Mouse (Mus musculus) MEL (cell line): Measurements from ENCODE around the gene Mitf. TPM values are rescaled to one million over a fixed set of nuclear protein-coding genes. Genes with fewer than 3 reads are reported as not detected.

Source experiments
- DNase-seq: peaks from one replicate; pipeline ENCODE4 v3.0.0; 2011; ENCODE audit warnings: low read depth, low spot score
- H3K27ac ChIP-seq: 2 replicates; pipeline ENCODE4 v1.5.1; 2012; ENCODE audit warnings: low read depth, mild to moderate bottlenecking, control low read depth, low read length, moderate library complexity; ENCODE audit not compliant: control insufficient read depth
- H3K27me3 ChIP-seq, 2 experiments: fragments of 150-350 bp in 1 of 2; sonication (generic) in 1 of 2; 2 replicates each; pipeline ENCODE4 v1.6.1; 2012; ENCODE audit warnings: low read length in 2 of 2, mild to moderate bottlenecking in 2 of 2, improper control_type of control experiment in 1 of 2, moderate library complexity in 1 of 2; ENCODE audit not compliant: insufficient read depth in 2 of 2, control insufficient read depth in 1 of 2
- H3K36me3 ChIP-seq, 2 experiments: 2 replicates each; pipeline ENCODE4 v1.6.1; 2012 to 2014; ENCODE audit warnings: low read length in 2 of 2, improper control_type of control experiment in 1 of 2, inconsistent platforms in 1 of 2, mild to moderate bottlenecking in 1 of 2; ENCODE audit not compliant: insufficient read depth in 2 of 2, control insufficient read depth in 1 of 2
- H3K4me1 ChIP-seq, 2 experiments: fragments of 150-350 bp in 1 of 2; sonication (generic) in 1 of 2; 2 replicates each; pipeline ENCODE4 v1.6.1; 2012; ENCODE audit warnings: low read length in 2 of 2, improper control_type of control experiment in 1 of 2, mild to moderate bottlenecking in 1 of 2; ENCODE audit not compliant: insufficient read depth in 2 of 2, control insufficient read depth in 1 of 2
- H3K4me3 ChIP-seq, 2 experiments: fragments of 150-350 bp in 1 of 2; sonication (generic) in 1 of 2; 2 replicates each; pipeline ENCODE4 v1.5.1; 2012; ENCODE audit warnings: low read depth in 2 of 2, low read length in 2 of 2, mild to moderate bottlenecking in 2 of 2, moderate library complexity in 2 of 2, control low read depth in 1 of 2, improper control_type of control experiment in 1 of 2; ENCODE audit not compliant: control insufficient read depth in 1 of 2, insufficient read depth in 1 of 2
- H3K79me2 ChIP-seq: 2 replicates; pipeline ENCODE4 v1.6.1; 2012; ENCODE audit warnings: mild to moderate bottlenecking, low read length, moderate library complexity; ENCODE audit not compliant: control insufficient read depth, poor library complexity, insufficient read depth
- H3K9ac ChIP-seq: 2 replicates; pipeline ENCODE4 v1.6.1; 2012; ENCODE audit warnings: low read depth, mild to moderate bottlenecking, control low read depth, low read length, moderate library complexity; ENCODE audit not compliant: control insufficient read depth, poor library complexity, severe bottlenecking
- H3K9me3 ChIP-seq: fragments of 150-350 bp; sonication (generic); replicated peaks from 2 replicates; pipeline ENCODE4 v1.6.1; 2012; ENCODE audit warnings: mild to moderate bottlenecking, low read length, improper control_type of control experiment, moderate library complexity; ENCODE audit not compliant: insufficient read depth
- E2F4 ChIP-seq: IDR thresholded peaks from 2 replicates; pipeline ENCODE4 v1.6.1; 2011; ENCODE audit warnings: low read depth, low read length, improper control_type of control experiment, borderline replicate concordance
- ELF1 ChIP-seq: IDR thresholded peaks from 2 replicates; pipeline ENCODE4 v1.6.1; 2014; ENCODE audit warnings: low read depth, mild to moderate bottlenecking, inconsistent platforms, low read length, improper control_type of control experiment, moderate library complexity
- EP300 ChIP-seq, 2 experiments: IDR thresholded peaks; 2 replicates each; pipeline ENCODE4 v1.6.1; 2011; ENCODE audit warnings: improper control_type of control experiment in 2 of 2, low read length in 2 of 2, low read depth in 1 of 2, mild to moderate bottlenecking in 1 of 2
- GABPA ChIP-seq: IDR thresholded peaks from 2 replicates; pipeline ENCODE4 v1.6.1; 2012; ENCODE audit warnings: low read depth, mild to moderate bottlenecking, inconsistent platforms, low read length, improper control_type of control experiment, moderate library complexity
- GATA1 ChIP-seq: IDR thresholded peaks from 2 replicates; pipeline ENCODE4 v1.6.1; 2011; ENCODE audit warnings: low read depth, low read length, improper control_type of control experiment
- KAT2A ChIP-seq: conservative IDR thresholded peaks from 2 replicates; pipeline ENCODE4 v1.6.1; 2012; ENCODE audit warnings: low read depth, low read length, improper control_type of control experiment, inconsistent platforms
- MAFK ChIP-seq: IDR thresholded peaks from 2 replicates; pipeline ENCODE4 v1.6.1; 2011; ENCODE audit warnings: low read depth, mild to moderate bottlenecking, low read length, improper control_type of control experiment, borderline replicate concordance
- MEF2A ChIP-seq: IDR thresholded peaks from 2 replicates; pipeline ENCODE4 v1.6.1; 2014; ENCODE audit warnings: low read depth, mild to moderate bottlenecking, inconsistent platforms, low read length, improper control_type of control experiment; ENCODE audit not compliant: poor library complexity, insufficient replicate concordance, severe bottlenecking; ENCODE audit errors: extremely low read depth
- MYC ChIP-seq: IDR thresholded peaks from 2 replicates; pipeline ENCODE4 v1.6.1; 2011; ENCODE audit warnings: low read depth, mild to moderate bottlenecking, low read length, improper control_type of control experiment, moderate library complexity
- POLR2A ChIP-seq, 2 experiments: IDR thresholded peaks; 2 replicates each; pipeline ENCODE4 v1.6.1; 2011 to 2012; ENCODE audit warnings: low read length in 2 of 2, mild to moderate bottlenecking in 2 of 2, control low read depth in 1 of 2, improper control_type of control experiment in 1 of 2, low read depth in 1 of 2, moderate library complexity in 1 of 2; ENCODE audit not compliant: control insufficient read depth in 1 of 2, insufficient read depth in 1 of 2, poor library complexity in 1 of 2
- POLR2AphosphoS2 ChIP-seq: IDR thresholded peaks from 2 replicates; pipeline ENCODE4 v1.6.1; 2011; ENCODE audit warnings: low read length, improper control_type of control experiment
- RAD21 ChIP-seq: IDR thresholded peaks from 2 replicates; pipeline ENCODE4 v1.6.1; 2011; ENCODE audit warnings: mild to moderate bottlenecking, low read depth, low read length, improper control_type of control experiment
- SMC3 ChIP-seq: IDR thresholded peaks from 2 replicates; pipeline ENCODE4 v1.6.1; 2011; ENCODE audit warnings: low read depth, low read length, improper control_type of control experiment
- TAL1 ChIP-seq: IDR thresholded peaks from 2 replicates; pipeline ENCODE4 v1.6.1; 2012; ENCODE audit warnings: mild to moderate bottlenecking, inconsistent platforms, low read length, moderate library complexity, mixed read lengths
- TBP ChIP-seq: IDR thresholded peaks from 2 replicates; pipeline ENCODE4 v1.8.0; 2011; ENCODE audit warnings: low read depth, low read length, improper control_type of control experiment
- TCF12 ChIP-seq: IDR thresholded peaks from 2 replicates; pipeline ENCODE4 v1.6.1; 2014; ENCODE audit warnings: low read depth, mild to moderate bottlenecking, inconsistent platforms, low read length, improper control_type of control experiment, moderate library complexity
- UBTF ChIP-seq: IDR thresholded peaks from 2 replicates; pipeline ENCODE4 v1.6.1; 2012; ENCODE audit warnings: low read depth, mild to moderate bottlenecking, inconsistent platforms, low read length, improper control_type of control experiment, moderate library complexity, borderline replicate concordance; ENCODE audit not compliant: insufficient read depth
- USF2 ChIP-seq, 2 experiments: IDR thresholded peaks; 2 replicates each; pipeline ENCODE4 v1.6.1; 2011 to 2012; ENCODE audit warnings: improper control_type of control experiment in 2 of 2, low read length in 2 of 2, borderline replicate concordance in 1 of 2, inconsistent platforms in 1 of 2, low read depth in 1 of 2, mild to moderate bottlenecking in 1 of 2; ENCODE audit not compliant: insufficient read depth in 1 of 2
- ZC3H11A ChIP-seq: IDR thresholded peaks from 2 replicates; pipeline ENCODE4 v1.6.1; 2012; ENCODE audit warnings: low read depth, mild to moderate bottlenecking, inconsistent platforms, low read length, improper control_type of control experiment
- ZNF384 ChIP-seq: IDR thresholded peaks from 2 replicates; pipeline ENCODE4 v1.6.1; 2012; ENCODE audit warnings: low read depth, mild to moderate bottlenecking, inconsistent platforms, low read length, improper control_type of control experiment
- polyA plus RNA-seq, 2 experiments: library from polyadenylated mRNA; stranded (reverse) in 1 of 2; unstranded in 1 of 2; fragments of >175 nt in 1 of 2; fragments of >200 nt in 1 of 2; gene quantifications; 2 replicates each; pipeline versions ENCODE4 v1.2.1 to v1.2.4; 2012; ENCODE audit warnings: low replicate concordance in 2 of 2, low read depth in 1 of 2; ENCODE audit not compliant: insufficient read length in 2 of 2, insufficient read depth in 1 of 2, missing spikeins in 1 of 2
- total RNA-seq: library from RNA; depleted of rRNA; stranded (reverse); fragments of 300-350 nt; gene quantifications from 2 replicates; pipeline ENCODE4 v1.2.3, GENCODE M21; 2012

Gene Mitf
- total and polyA plus RNA-seq, 3 experiments = 1.8 to 2.1 TPM; not detected in 1

- Histone ChIP-seq H3K4me3 (no peak overlapping the region), H3K9me3 (no peaks in the 10 kb centered on the region), H3K4me1 (no peaks in the 10 kb centered on the region), H3K9ac (no peak overlapping the region), H3K27me3 (peaks cover 4 to 10% of the 10 kb centered on the region in 2 experiments), H3K79me2 (no peaks in the 10 kb centered on the region), H3K36me3 (no peaks in the 10 kb centered on the region), H3K27ac (no peak overlapping the region)
- TF ChIP-seq E2F4 = no peak
- no peak for TF ChIP-seq TBP
- no peak for TF ChIP-seq ZNF384
- TF ChIP-seq RAD21 = no peak
- TF ChIP-seq GATA1 = no peak
- TF ChIP-seq ELF1 = no peak
- TF ChIP-seq EP300 (IDR thresholded peaks at IDR 0.05; ENCODE audit: low read depth in 1 of 2, low read length in 2 of 2) = no peak
- TF ChIP-seq USF2 (IDR thresholded peaks at IDR 0.05; ENCODE audit: borderline replicate concordance in 1 of 2, insufficient read depth in 1 of 2, low read depth in 1 of 2, low read length in 2 of 2) = no peak
- TF ChIP-seq MEF2A = no peak
- no peak for TF ChIP-seq UBTF
- no peak for TF ChIP-seq POLR2AphosphoS2
- TF ChIP-seq TAL1 = no peak
- no peak for TF ChIP-seq SMC3
- no peak for TF ChIP-seq TCF12
- no peak for TF ChIP-seq ZC3H11A
- no peak for TF ChIP-seq POLR2A (IDR thresholded peaks at IDR 0.05; ENCODE audit: control insufficient read depth in 1 of 2, insufficient read depth in 1 of 2, low read depth in 1 of 2, low read length in 2 of 2, poor library complexity in 1 of 2)
- TF ChIP-seq KAT2A = no peak
- DNase-seq = no peak
These were observed 39.0 kb upstream of the Mitf start for GRCm38 (mm10) chr6:97767836-97768235.

GRCm38 (mm10) chr6:97769549-97769948, 37.3 kb upstream of the Mitf start:
- peaks cover 0 to 8% of the 10 kb centered on the region in 2 experiments for H3K27me3 ChIP-seq
- no peaks in the 10 kb centered on the region for H3K79me2 ChIP-seq
- no peak overlapping the region for H3K4me3 ChIP-seq
- no peak overlapping the region for H3K9ac ChIP-seq
- H3K4me1 ChIP-seq = no peaks in the 10 kb centered on the region
- no peaks in the 10 kb centered on the region for H3K36me3 ChIP-seq
- H3K9me3 ChIP-seq = no peaks in the 10 kb centered on the region
- no peak overlapping the region for H3K27ac ChIP-seq
- DNase-seq = no peak
- no peak for TF ChIP-seq MYC
- no peak for TF ChIP-seq EP300 (IDR thresholded peaks at IDR 0.05; ENCODE audit: low read depth in 1 of 2, low read length in 2 of 2)
- TF ChIP-seq MAFK = no peak
- no peak for TF ChIP-seq GABPA
- no peak for TF ChIP-seq ZNF384
- no peak for TF ChIP-seq POLR2A (IDR thresholded peaks at IDR 0.05; ENCODE audit: control insufficient read depth in 1 of 2, insufficient read depth in 1 of 2, low read depth in 1 of 2, low read length in 2 of 2, poor library complexity in 1 of 2)
